In genomic region chr1:133884090-133884489, GRCm38 (mm10) we compare ENCODE assay signal across 20 mouse cellular contexts. TPM values are rescaled to one million over a fixed set of nuclear protein-coding genes. Genes with fewer than 3 reads are reported as not detected.
DNase-seq lines count a peak whose midpoint lies in the region; ATAC-seq and TF ChIP-seq lines count a peak whose summit lies in the region.
"Had no signal": no experiment of that assay in that cellular context is flagged by ENCODE, and none has a peak within 500 bp of the region (broad histone marks: within the 10 kb centered on the region; RNA-seq: fewer than 3 reads in every experiment).

No protein-coding gene starts in this region.

- intact Hi-C loops in left cerebral cortex, postnatal 4 days (cut with DNase I) = no loop called here

- no peak overlapping the region for H3K4me2 ChIP-seq in neural tube, embryonic 15.5 days
- H3K4me2 ChIP-seq in hindbrain, embryonic 13.5 days = no peak overlapping the region
- H3K4me2 ChIP-seq: embryonic facial prominence, embryonic 13.5 days; heart, embryonic 11.5 days; limb, embryonic 13.5 days; neural tube, embryonic 12.5 days had no signal

- TF ChIP-seq POLR2A in olfactory bulb, adult 2 months (IDR thresholded peaks at IDR 0.05; ENCODE audit: insufficient read depth, low read depth, low read length) = no peak

- WGBS in neural tube, embryonic 15.5 days = 70% methylated on average over 6 of the region's 6 CpGs
- WGBS in hindbrain, embryonic 13.5 days = 62% methylated on average over 6 of the region's 6 CpGs
- 35% methylated on average over 6 of the region's 6 CpGs for WGBS in olfactory bulb, adult 2 months

- no peak overlapping the region for H3K27ac ChIP-seq in neural tube, embryonic 15.5 days (replicated peaks)
- H3K27ac ChIP-seq in hindbrain, embryonic 13.5 days = peak overlapping the region; percentile 56
- H3K27ac ChIP-seq in olfactory bulb, adult 2 months (ENCODE audit: insufficient read depth, low read depth, low read length) = peak overlapping the region; percentile 16; the same call in 1 of the 2 replicates
- H3K27ac ChIP-seq: embryonic facial prominence, embryonic 13.5 days; limb, embryonic 13.5 days; liver, embryonic 14.5 days; neural tube, embryonic 12.5 days had no signal

- no peaks in the 10 kb centered on the region for H3K27me3 ChIP-seq in neural tube, embryonic 15.5 days (replicated peaks)
- H3K27me3 ChIP-seq in hindbrain, embryonic 13.5 days = no peaks in the 10 kb centered on the region
- H3K27me3 ChIP-seq: embryonic facial prominence, embryonic 13.5 days; neural tube, embryonic 12.5 days had no signal

- TF ChIP-seq CTCF in olfactory bulb, adult 2 months (IDR thresholded peaks at IDR 0.05; ENCODE audit: insufficient read depth, low read depth, low read length) = no peak

- H3K9ac ChIP-seq in neural tube, embryonic 15.5 days (replicated peaks) = no peak overlapping the region; the same call in 1 of the 2 replicates
- H3K9ac ChIP-seq in hindbrain, embryonic 13.5 days = peak overlapping the region; percentile 13; the same call in 1 of the 2 replicates
- H3K9ac ChIP-seq: embryonic facial prominence, embryonic 13.5 days; limb, embryonic 13.5 days; liver, embryonic 14.5 days; neural tube, embryonic 12.5 days had no signal

- H3K4me1 ChIP-seq in neural tube, embryonic 15.5 days = peaks cover 51% of the 10 kb centered on the region
- H3K4me1 ChIP-seq in hindbrain, embryonic 13.5 days (replicated peaks) = peaks cover 63% of the 10 kb centered on the region
- peaks cover 54% of the 10 kb centered on the region for H3K4me1 ChIP-seq in olfactory bulb, adult 2 months (ENCODE audit: control insufficient read depth, insufficient read depth, low read length)

- H3K36me3 ChIP-seq in neural tube, embryonic 15.5 days = no peaks in the 10 kb centered on the region
- H3K36me3 ChIP-seq in hindbrain, embryonic 13.5 days = no peaks in the 10 kb centered on the region
- H3K36me3 ChIP-seq: embryonic facial prominence, embryonic 13.5 days; limb, embryonic 13.5 days; neural tube, embryonic 12.5 days had no signal

- peak; percentile 31 to 69 for DNase-seq in left cerebral cortex, adult 18-20 months (ENCODE audit: low spot score in 2 of 2)
- DNase-seq in left cerebral cortex, postnatal 4 days = no peak
- peak; percentile 16 for DNase-seq in neural tube, embryonic 10.5 days (ENCODE audit: extremely low spot score, low spot score)
- no peak for DNase-seq in layer of hippocampus, adult 18-20 months (ENCODE audit: low spot score in 2 of 2)
- DNase-seq: cerebellum, adult 9-10 months; heart, postnatal 14 days; kidney, adult 8-10 months; kidney, postnatal 14 days; thymus, postnatal 25 days had no signal

- ATAC-seq in neural tube, embryonic 15.5 days (ENCODE audit: low FRiP score) = no peak
- no peak for ATAC-seq in hindbrain, embryonic 13.5 days (ENCODE audit: low FRiP score)
- ATAC-seq: forebrain, embryonic 14.5 days; inflammation-experienced regulatory T-cells, adult 6 months had no signal

- no peak overlapping the region for H3K4me3 ChIP-seq in neural tube, embryonic 15.5 days (replicated peaks)
- no peak overlapping the region for H3K4me3 ChIP-seq in hindbrain, embryonic 13.5 days
- no peak overlapping the region for H3K4me3 ChIP-seq in olfactory bulb, adult 2 months (ENCODE audit: insufficient read depth, low read depth, low read length)
- H3K4me3 ChIP-seq: embryonic facial prominence, embryonic 13.5 days; limb, embryonic 13.5 days; neural tube, embryonic 12.5 days had no signal

- H3K9me3 ChIP-seq in neural tube, embryonic 15.5 days (replicated peaks) = no peaks in the 10 kb centered on the region
- H3K9me3 ChIP-seq in hindbrain, embryonic 13.5 days = no peaks in the 10 kb centered on the region
- H3K9me3 ChIP-seq: embryonic facial prominence, embryonic 13.5 days; limb, embryonic 13.5 days; neural tube, embryonic 12.5 days had no signal

RNA-seq across cellular contexts. Expression of gene Optc, which starts 23.7 kb away (rescaled TPM):
- total RNA-seq in left cerebral cortex, adult 18-20 months (2021) = 1 to 10 TPM in 1 of 2 experiments, under 1 TPM in 1; 0.75 to 1.6 TPM
- total RNA-seq in left cerebral cortex, postnatal 4 days (2021) = 1 to 10 TPM; 2.3 to 2.7 TPM
- 2.0 and 2.8 TPM in 2 replicates for polyA plus RNA-seq in neural tube, embryonic 15.5 days (2015; fragmentation: Nextera tagmentation; extraction: Ambion mirVana)
- polyA plus RNA-seq in hindbrain, embryonic 13.5 days (2015; fragmentation: Nextera tagmentation; extraction: Ambion mirVana) = 2.7 and 3.6 TPM in 2 replicates
- not detected in 2 replicates for polyA plus RNA-seq in olfactory bulb, adult 2 months (2012; ENCODE audit: insufficient read depth, insufficient read length, low replicate concordance, missing spikeins)
- under 1 TPM; 0.35 to 0.41 TPM for total RNA-seq in layer of hippocampus, adult 18-20 months (2021)
- total RNA-seq: megakaryocyte progenitor cell, adult 5-6 weeks had no signal
- polyA plus RNA-seq: inflammation-experienced regulatory T-cells, adult 6 months had no signal

RNA-seq across cellular contexts. Expression of gene Prelp, which starts 37.1 kb away (rescaled TPM):
- 10 to 100 TPM; 12.1 to 13.1 TPM for total RNA-seq in left cerebral cortex, adult 18-20 months (2021)
- 1 to 10 TPM; 1.9 to 2.6 TPM for total RNA-seq in left cerebral cortex, postnatal 4 days (2021)
- polyA plus RNA-seq in neural tube, embryonic 15.5 days (2015; fragmentation: Nextera tagmentation; extraction: Ambion mirVana) = 10.6 and 11.4 TPM in 2 replicates
- polyA plus RNA-seq in hindbrain, embryonic 13.5 days (2015; fragmentation: Nextera tagmentation; extraction: Ambion mirVana) = 10.2 and 14.8 TPM in 2 replicates
- not detected in 2 replicates for polyA plus RNA-seq in olfactory bulb, adult 2 months (2012; ENCODE audit: insufficient read depth, insufficient read length, low replicate concordance, missing spikeins)
- 10 to 100 TPM; 18.8 to 25.6 TPM for total RNA-seq in layer of hippocampus, adult 18-20 months (2021)
- total RNA-seq: megakaryocyte progenitor cell, adult 5-6 weeks had no signal
- polyA plus RNA-seq: inflammation-experienced regulatory T-cells, adult 6 months had no signal

Comparison
In these comparisons a context has a peak if more than half of its experiments do, and no peak if none do; other contexts are left out.
1. DNase-seq: peak in left cerebral cortex, adult 18-20 months (2 of 2) and neural tube, embryonic 10.5 days (single experiment); none in left cerebral cortex, postnatal 4 days (single experiment) and layer of hippocampus, adult 18-20 months (0 of 2).